Mouse (Mus musculus) cerebellum, adult 9-11 months (tissue): ENCODE results near the gene E330021D16Rik.
A peak's percentile ranks its signal among the peaks of the same experiment; 100 is the strongest.
"Not testable (repeated sequence)": the region's sequence is repeated elsewhere in the genome, so short reads cannot be mapped to it uniquely, and the experiment has no call there.

Experiments
- DNase-seq: peaks from one replicate; pipeline ENCODE4 v3.0.0; 2022

Gene E330021D16Rik

GRCm38 (mm10) chr6:136415133-136415775 is at the start of gene E330021D16Rik:
TSS of gene E330021D16Rik (minus strand) at chr6:136415569.
- no peak for DNase-seq

GRCm38 (mm10) chr6:136465021-136465420 is 49.7 kb upstream of the E330021D16Rik start:
- DNase-seq, result no peak

- no peak for DNase-seq
These were observed 48.8 kb upstream of the E330021D16Rik start for GRCm38 (mm10) chr6:136464121-136464621.

GRCm38 (mm10) chr6:136463491-136463890 is 48.1 kb upstream of the E330021D16Rik start:
- no peak for DNase-seq

- no peak for DNase-seq
These were observed 43.8 kb upstream of the E330021D16Rik start for GRCm38 (mm10) chr6:136459156-136459555.

GRCm38 (mm10) chr6:136456302-136456701 is 40.9 kb upstream of the E330021D16Rik start:
- no peak for DNase-seq

- DNase-seq, result no peak
These were observed 40.3 kb upstream of the E330021D16Rik start for GRCm38 (mm10) chr6:136455696-136456095.

GRCm38 (mm10) chr6:136452623-136453022 is 37.3 kb upstream of the E330021D16Rik start:
- no peak for DNase-seq

GRCm38 (mm10) chr6:136450863-136451262 is 35.5 kb upstream of the E330021D16Rik start:
- no peak for DNase-seq

- no peak for DNase-seq
These were observed 34.6 kb upstream of the E330021D16Rik start for GRCm38 (mm10) chr6:136449930-136450329.

- no peak for DNase-seq
These were observed 33.9 kb upstream of the E330021D16Rik start for GRCm38 (mm10) chr6:136449270-136449692.

- not testable (repeated sequence) for DNase-seq
These were observed 23.8 kb upstream of the E330021D16Rik start for GRCm38 (mm10) chr6:136439205-136439604.

- not testable (repeated sequence) for DNase-seq
These were observed 20.8 kb upstream of the E330021D16Rik start for GRCm38 (mm10) chr6:136436151-136436550.

- DNase-seq, result no peak
These were observed 18.2 kb upstream of the E330021D16Rik start for GRCm38 (mm10) chr6:136433573-136433972.

GRCm38 (mm10) chr6:136431896-136432248 is 16.5 kb upstream of the E330021D16Rik start:
- DNase-seq, result no peak

GRCm38 (mm10) chr6:136431169-136431895 is 16.0 kb upstream of the E330021D16Rik start:
- DNase-seq, result no peak

- no peak for DNase-seq
These were observed 14.1 kb upstream of the E330021D16Rik start for GRCm38 (mm10) chr6:136429441-136429840.

- DNase-seq, result no peak
These were observed 13.0 kb upstream of the E330021D16Rik start for GRCm38 (mm10) chr6:136428412-136428811.

GRCm38 (mm10) chr6:136427240-136427639 is 11.9 kb upstream of the E330021D16Rik start:
- no peak for DNase-seq

GRCm38 (mm10) chr6:136425956-136426355 is 10.6 kb upstream of the E330021D16Rik start:
- DNase-seq, result no peak

GRCm38 (mm10) chr6:136424166-136424565 is 8.8 kb upstream of the E330021D16Rik start:
- no peak for DNase-seq

- no peak for DNase-seq
These were observed 7.8 kb upstream of the E330021D16Rik start for GRCm38 (mm10) chr6:136423201-136423600.

GRCm38 (mm10) chr6:136422084-136422853 is 6.9 kb upstream of the E330021D16Rik start:
- DNase-seq, result peak; percentile 31
